Mouse (Mus musculus) lung, postnatal 14 days (tissue): ENCODE results near the gene Ilf3.

Experiments
- DNase-seq: peaks from one replicate; pipeline ENCODE4 v3.0.0; 2021

The Ilf3 gene

GRCm38 (mm10) chr9:21405525-21405924 lies 37.9 kb downstream of the Ilf3 start:
- DNase-seq, result no peak

DNA sequence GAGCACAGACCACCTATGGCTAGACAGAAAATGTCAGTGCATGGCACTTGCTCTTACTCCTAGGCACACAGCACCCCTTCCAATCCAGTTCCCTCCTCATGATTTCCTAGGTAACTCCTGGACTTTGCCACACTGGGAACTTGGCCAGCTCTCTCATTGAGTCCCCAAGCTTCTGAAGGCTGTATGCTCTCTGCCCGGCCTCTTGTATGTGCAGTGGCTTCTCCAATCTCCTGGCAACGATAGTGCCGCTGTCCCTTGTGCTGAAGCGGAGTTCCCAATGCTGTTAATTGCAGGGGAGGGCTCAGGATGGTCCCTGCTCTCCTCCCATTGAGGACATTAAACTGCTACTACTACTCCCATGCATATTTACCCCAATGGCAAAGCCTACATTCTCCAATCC lies 40.3 kb downstream of the Ilf3 start:
- DNase-seq, result peak; percentile 29

GRCm38 (mm10) chr9:21408624-21409023 lies 41.0 kb downstream of the Ilf3 start:
- no peak for DNase-seq

DNA sequence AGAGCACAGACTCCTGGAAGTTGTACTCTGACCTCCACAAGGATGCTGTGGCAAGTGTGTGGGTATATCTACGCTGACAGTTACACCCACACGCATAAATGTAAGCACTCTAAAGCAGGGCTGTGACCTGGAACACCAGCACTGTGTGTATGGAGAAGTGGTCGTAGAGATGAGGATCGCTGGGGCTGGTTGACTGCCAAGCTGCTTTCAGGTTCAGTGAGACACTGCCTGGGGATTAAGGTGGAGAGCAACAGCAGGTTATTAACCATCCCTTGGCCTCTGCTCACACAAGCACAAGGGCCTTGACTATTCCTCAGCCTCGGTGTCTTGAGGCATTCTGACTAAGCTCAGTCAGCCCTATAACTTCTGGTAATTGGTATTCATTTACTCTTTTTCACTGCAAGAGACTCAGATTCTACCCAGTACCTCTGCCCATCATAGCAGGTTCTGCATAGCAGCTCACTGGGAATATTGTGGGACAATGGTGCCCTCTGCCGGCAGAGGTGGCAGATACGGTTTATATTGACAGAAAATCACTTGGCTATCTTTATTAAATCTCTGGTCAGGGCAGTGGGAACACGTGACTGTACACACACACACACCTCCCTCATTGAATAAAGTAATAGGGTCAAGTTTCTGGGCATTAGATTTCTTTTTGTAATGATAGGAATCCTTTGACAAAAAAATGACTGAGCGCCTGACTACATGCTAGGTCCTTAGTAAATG lies 42.1 kb downstream of the Ilf3 start:
- DNase-seq, result peak; percentile 90

- peak; percentile 81 for DNase-seq
Measured at GRCm38 (mm10) chr9:21411669-21412550, 44.2 kb downstream of the Ilf3 start, which contains the start of gene Qtrt1. Gene Qtrt1 (plus strand): TSS chr9:21411837.

DNA sequence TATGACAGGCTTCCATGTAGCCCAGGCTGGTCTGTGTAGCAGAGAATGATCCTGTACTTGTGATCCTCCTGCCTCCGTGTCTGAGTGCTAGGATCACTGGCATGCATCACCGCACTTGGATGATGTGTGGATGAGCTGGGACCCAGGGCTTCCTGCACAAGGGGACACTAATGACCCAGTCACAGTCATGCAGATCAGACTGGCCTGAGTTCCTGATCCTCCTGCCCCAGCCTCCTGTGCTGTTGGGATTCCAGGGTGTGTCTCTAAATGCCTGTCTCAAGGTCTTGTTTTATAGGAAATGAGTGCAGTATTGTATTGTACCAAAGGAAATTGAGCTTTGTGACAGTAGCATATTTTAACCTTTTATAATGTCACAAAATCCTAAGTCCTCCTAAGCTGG lies 50.2 kb downstream of the Ilf3 start:
- DNase-seq, result no peak

DNA sequence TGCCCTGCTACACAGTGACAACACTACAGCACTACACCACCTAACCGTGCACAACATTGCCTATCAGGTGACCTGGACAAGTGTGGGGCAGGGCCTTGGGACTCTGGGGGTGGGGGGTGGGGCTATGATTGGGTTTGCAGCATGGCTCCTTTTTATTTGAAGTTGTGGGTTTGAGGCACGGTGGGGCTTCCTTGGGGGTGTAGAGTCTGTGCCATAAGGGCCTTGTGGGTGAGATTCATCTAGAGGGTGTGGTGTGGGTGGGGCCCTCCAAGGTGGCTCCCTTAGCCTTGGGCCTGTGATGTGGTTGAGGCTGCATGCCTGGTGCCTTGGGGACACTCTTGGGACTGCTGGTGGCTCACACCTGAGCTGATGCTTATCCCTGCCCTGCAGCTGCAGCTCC lies 52.0 kb downstream of the Ilf3 start:
- DNase-seq, result no peak

GRCm38 (mm10) chr9:21424631-21425555 lies 57.2 kb downstream of the Ilf3 start, which contains the start of gene Dnm2:
Gene Dnm2 (plus strand): TSS chr9:21424908.
- peak; percentile 98 for DNase-seq

- DNase-seq, result no peak
Measured at GRCm38 (mm10) chr9:21425556-21425945, 57.9 kb downstream of the Ilf3 start.

DNA sequence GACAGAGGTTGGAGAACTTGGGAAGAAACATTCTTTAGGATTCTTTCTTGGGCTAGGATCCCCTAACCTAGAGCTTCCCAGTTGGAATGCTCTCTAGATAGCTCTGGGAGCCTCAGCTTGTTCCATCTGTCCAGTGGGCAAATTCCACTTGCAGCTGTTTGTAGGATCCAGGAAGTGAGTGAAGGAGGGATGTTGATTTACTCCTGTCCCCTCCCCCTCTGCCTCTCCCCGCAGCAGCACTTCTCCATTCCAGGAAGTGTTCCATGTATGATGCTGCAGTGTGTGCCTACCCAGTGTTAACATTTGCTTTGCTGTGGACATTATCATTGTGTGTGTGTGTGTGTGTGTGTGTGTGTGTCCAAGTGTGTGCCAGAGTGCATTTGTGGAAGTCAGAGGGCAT lies 58.3 kb downstream of the Ilf3 start:
- DNase-seq, result peak; percentile 40

GRCm38 (mm10) chr9:21426525-21426924 lies 58.9 kb downstream of the Ilf3 start:
- DNase-seq, result no peak

GRCm38 (mm10) chr9:21427773-21428172 lies 60.1 kb downstream of the Ilf3 start:
- peak; percentile 33 for DNase-seq

GRCm38 (mm10) chr9:21428178-21428577 lies 60.5 kb downstream of the Ilf3 start:
- DNase-seq, result no peak

- no peak for DNase-seq
Measured at GRCm38 (mm10) chr9:21430724-21431123, 63.1 kb downstream of the Ilf3 start.

- no peak for DNase-seq
Measured at GRCm38 (mm10) chr9:21432066-21432465, 64.4 kb downstream of the Ilf3 start.

DNA sequence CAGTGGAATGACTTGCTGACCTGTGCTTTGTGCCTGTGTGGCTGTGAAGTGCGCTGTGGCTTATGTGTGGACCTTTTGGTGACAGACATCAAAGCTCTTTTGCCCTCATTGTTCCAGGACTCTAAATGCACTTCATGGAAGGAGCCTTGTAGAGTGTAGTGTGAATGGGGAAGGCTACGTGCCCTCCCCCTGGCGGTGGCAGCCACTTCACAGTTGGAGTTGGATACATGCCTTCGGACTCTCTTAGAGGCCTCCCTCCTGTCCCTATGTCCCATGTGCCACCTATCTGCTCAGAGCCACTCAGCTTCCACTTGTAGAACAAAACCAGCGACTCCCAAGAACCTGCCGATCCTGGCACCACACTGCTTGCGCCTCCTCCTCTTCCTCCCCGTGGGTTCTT lies 66.1 kb downstream of the Ilf3 start:
- peak; percentile 59 for DNase-seq

DNA sequence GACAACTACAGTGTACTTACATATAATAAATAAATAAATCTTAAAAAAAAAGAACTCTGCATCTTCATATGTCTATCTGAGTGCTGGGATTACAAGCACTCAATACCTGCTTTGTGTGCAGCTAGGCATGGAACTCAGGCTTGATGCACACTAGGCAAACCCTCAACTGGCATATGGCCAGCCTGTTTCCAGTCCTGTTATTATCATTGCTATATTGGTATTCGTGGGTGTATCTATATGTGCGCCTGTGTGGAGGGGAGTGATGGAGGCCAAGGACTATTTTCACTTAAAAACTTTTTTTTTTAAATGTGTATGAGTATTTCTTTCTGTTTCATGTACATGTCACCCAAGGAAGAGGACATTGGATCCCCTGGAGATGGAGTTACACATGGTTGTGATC lies 66.7 kb downstream of the Ilf3 start:
- DNase-seq, result no peak

- DNase-seq, result peak; percentile 37
Measured at GRCm38 (mm10) chr9:21435777-21436635, 68.3 kb downstream of the Ilf3 start.

GRCm38 (mm10) chr9:21437577-21437976 lies 69.9 kb downstream of the Ilf3 start:
- DNase-seq, result no peak

DNA sequence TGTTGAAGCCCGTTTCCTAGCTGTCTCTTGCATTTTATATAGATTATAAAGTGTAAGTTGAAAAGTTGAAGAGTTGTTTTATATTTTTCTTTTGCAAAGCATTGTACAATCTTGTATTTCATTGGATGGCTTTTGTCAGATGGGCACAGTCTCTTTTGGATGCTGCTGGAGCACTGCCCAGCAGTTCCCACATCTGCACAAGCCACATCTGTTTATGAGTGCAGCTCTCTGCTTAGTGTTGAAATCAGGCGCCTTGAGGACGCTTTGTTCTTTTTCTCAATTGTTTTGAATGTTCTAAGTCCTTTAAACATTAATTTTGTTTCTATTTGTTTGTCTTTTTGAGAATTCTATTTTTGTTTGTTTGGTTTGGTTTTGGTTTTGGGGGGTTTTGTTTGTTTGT lies 70.5 kb downstream of the Ilf3 start:
- peak; percentile 53 for DNase-seq

DNA sequence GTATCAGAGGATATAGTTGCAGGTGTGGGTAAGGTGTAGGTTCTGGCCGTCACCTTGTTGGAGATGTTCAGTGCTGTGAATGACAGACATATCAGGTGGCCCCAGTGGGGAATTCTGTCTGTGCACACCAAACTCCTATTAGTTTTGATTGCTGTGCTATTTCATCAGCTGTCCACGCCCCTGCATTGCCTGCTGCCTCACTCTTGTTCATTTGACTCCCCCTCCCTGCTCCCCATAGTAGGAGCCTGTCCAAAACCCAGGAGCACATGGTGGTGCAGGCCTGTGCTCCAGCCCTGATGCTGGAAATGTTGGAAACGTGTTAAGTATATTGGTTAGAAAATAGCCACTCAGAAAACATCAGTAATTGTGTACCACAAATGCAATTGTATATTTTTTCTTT lies 71.8 kb downstream of the Ilf3 start:
- no peak for DNase-seq

DNA sequence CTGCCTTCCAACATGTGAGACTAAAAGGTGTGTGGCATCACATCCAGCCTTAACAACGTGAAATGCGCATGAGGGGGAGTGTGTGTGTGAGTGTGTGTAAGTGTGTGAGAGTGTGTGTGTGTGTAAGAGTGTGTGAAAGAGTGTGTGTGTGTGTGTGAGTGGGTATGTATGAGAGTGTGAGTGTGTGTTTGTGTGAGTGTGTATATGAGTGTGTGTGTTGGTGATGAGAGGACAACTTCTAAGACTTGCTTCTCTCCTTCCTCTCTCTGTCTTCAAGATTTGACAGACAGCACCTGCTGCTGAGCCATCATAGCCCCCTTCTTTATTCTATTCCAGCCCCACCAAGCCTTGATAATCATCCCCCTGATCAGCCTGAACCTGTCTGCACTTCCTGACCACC lies 72.2 kb downstream of the Ilf3 start:
- DNase-seq, result no peak
